Mouse (Mus musculus) liver, adult 2 months (tissue): ENCODE measurements at regions not wholly inside any gene's neighbourhood (a gene's known extent, or its start where the extent isn't known, plus 50 kb on each side); places are given as distances from the start of the nearest gene placed in this dataset.

Experiments used
- DNase-seq: peaks from one replicate; pipeline ENCODE4 v3.0.0-alpha.2; 2011; ENCODE audit warnings: low read depth, low spot score; ENCODE audit errors: extremely low read depth
- H3K27ac ChIP-seq: fragments of 200-500 bp; replicated peaks from 2 replicates; pipeline ENCODE4 v1.5.1; 2012; ENCODE audit warnings: low read depth, mild to moderate bottlenecking, control low read depth, inconsistent platforms, low read length; ENCODE audit not compliant: insufficient read depth
- H3K27me3 ChIP-seq: fragments of 200-500 bp; 2 replicates; pipeline ENCODE4 v1.6.1; 2012; ENCODE audit warnings: mild to moderate bottlenecking, moderate library complexity, low read length, inconsistent platforms; ENCODE audit not compliant: control insufficient read depth, insufficient read depth
- H3K36me3 ChIP-seq: fragments of 200-500 bp; 2 replicates; pipeline ENCODE4 v1.6.1; 2012; ENCODE audit warnings: low read length, inconsistent platforms; ENCODE audit not compliant: control insufficient read depth, insufficient read depth
- H3K4me1 ChIP-seq: fragments of 200-500 bp; 2 replicates; pipeline ENCODE4 v1.6.1; 2011; ENCODE audit warnings: low read length; ENCODE audit not compliant: control insufficient read depth, insufficient read depth
- H3K4me3 ChIP-seq: fragments of 200-500 bp; 2 replicates; pipeline ENCODE4 v1.5.1; 2011; ENCODE audit warnings: low read depth, mild to moderate bottlenecking, control low read depth, low read length, moderate library complexity; ENCODE audit not compliant: insufficient read depth
- H3K79me2 ChIP-seq: fragments of 200-500 bp; 2 replicates; pipeline ENCODE4 v1.6.1; 2012; ENCODE audit warnings: inconsistent platforms, mild to moderate bottlenecking, low read length, moderate library complexity; ENCODE audit not compliant: control insufficient read depth, insufficient read depth
- H3K9ac ChIP-seq: fragments of 200-500 bp; 2 replicates; pipeline ENCODE4 v1.6.1; 2012; ENCODE audit warnings: low read depth, mild to moderate bottlenecking, control low read depth, inconsistent platforms, low read length
- CTCF ChIP-seq: fragments of 200-500 bp; IDR thresholded peaks from 2 replicates; pipeline ENCODE4 v1.5.1; 2011; ENCODE audit warnings: low read depth, low read length, control low read depth
- POLR2A ChIP-seq: fragments of 200-500 bp; IDR thresholded peaks from 2 replicates; pipeline ENCODE4 v1.6.1; 2011; ENCODE audit warnings: low read length, control low read depth; ENCODE audit not compliant: insufficient read depth; ENCODE audit errors: extremely low read depth
- WGBS: fragments of 180-500 bp; shearing (Covaris S2); methylation state at CpG from one replicate; pipeline ENCODE4 v1.1.7; 2018; 5-methylcytosine and 5-hydroxymethylcytosine counted together

DNA sequence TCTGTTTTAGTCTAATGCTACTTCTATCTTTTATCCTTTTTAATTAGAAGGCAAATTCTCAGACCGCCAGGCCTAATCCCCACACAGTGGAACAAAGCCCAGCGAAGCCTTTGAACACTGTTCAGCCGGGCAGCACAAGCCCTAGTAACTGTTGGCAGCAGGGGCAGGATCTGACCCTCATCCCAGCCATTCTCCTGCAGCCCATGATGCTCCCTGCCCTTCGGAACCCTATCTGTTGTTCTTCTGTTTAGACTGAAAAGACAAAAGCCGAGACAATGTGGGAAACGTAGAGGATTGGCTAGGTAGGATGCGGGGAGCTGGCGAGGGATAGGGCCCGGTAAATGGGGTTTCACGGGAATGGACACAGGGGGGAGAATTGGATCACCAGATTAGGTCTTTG lies 64.6 kb upstream of the Otx2 start:
- no peak for TF ChIP-seq CTCF
- no peak for TF ChIP-seq POLR2A
- no peaks in the 10 kb centered on the region for H3K4me1 ChIP-seq
- no peaks in the 10 kb centered on the region for H3K79me2 ChIP-seq
- no peak overlapping the region for H3K27ac ChIP-seq
- no peaks in the 10 kb centered on the region for H3K36me3 ChIP-seq
- H3K4me3 ChIP-seq: no peak overlapping the region
- DNase-seq: no peak
- 78% methylated on average over 10 of the region's 10 CpGs for WGBS
- no peak overlapping the region for H3K9ac ChIP-seq
- no peaks in the 10 kb centered on the region for H3K27me3 ChIP-seq

DNA sequence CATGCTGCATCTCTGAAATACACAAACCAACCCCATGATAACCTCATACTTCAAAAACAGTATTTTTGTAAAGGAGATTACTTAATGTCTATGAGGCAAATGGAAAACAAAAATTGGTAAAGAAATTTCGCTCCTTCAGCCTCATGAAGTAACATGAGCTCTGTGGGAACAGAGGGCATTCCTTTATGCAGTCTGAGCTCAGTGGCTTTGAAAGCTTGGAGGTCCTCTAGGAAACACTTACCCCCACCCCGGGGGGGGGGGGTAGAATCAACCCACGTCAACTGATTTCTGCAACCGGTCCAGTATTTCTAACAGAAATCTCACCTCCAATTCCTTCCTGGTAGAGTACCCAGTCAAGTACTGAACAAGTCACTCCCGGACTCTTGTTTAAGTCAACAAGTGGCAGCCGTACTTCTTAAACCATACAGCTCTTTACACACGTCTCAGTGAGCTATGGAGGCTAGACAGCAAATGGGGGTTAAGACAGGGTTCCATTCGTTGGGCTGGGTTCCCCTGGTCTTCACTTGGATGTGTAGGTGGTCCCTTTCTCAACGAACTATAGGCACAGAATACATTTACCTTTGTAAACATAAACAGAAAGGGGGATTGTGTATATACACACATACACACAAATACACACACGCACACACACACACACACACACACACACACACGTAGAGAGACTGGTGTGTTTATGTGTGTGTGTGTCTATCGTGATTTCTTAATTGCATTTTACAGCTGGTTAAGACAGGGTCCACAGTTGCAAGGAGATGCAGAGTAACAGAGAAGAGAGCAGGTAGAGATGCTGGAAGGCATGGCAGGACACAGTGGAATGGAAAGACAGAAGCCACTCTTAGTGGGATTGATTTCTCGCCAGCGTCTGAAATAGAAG lies 63.6 kb upstream of the Otx2 start:
- Histone ChIP-seq H3K36me3 (no peaks in the 10 kb centered on the region), H3K4me1 (no peaks in the 10 kb centered on the region), H3K4me3 (no peak overlapping the region), H3K79me2 (no peaks in the 10 kb centered on the region), H3K9ac (no peak overlapping the region), H3K27me3 (no peaks in the 10 kb centered on the region), H3K27ac (no peak overlapping the region)
- DNase-seq: no peak
- TF ChIP-seq CTCF (no peak), POLR2A (no peak)
- 73% methylated on average over 14 of the region's 14 CpGs for WGBS

DNA sequence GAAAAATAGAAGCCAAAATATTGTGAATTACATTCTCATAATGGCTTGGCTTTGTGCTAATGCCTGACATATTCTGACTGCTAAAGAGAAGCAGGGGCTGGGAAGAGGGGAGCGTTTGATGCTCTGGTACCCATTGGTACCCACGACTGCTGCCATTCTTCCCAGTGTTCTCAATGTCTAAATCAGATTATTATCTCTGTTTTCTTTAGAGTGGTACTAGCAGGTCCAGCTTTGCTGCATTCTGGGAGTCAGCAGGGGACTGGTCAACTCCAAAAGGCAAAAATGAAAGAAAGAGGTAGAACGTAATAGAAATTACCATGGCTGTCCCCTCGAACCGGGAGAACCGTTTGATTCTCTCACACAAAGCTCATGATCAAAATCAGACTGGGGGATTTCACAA lies 62.6 kb upstream of the Otx2 start:
- H3K27me3 ChIP-seq: no peaks in the 10 kb centered on the region
- 86% methylated on average over 6 of the region's 6 CpGs for WGBS
- H3K36me3 ChIP-seq: no peaks in the 10 kb centered on the region
- no peak overlapping the region for H3K9ac ChIP-seq
- H3K4me3 ChIP-seq: no peak overlapping the region
- H3K79me2 ChIP-seq: no peaks in the 10 kb centered on the region
- TF ChIP-seq POLR2A (no peak), CTCF (no peak)
- H3K4me1 ChIP-seq: no peaks in the 10 kb centered on the region
- no peak overlapping the region for H3K27ac ChIP-seq
- no peak for DNase-seq

DNA sequence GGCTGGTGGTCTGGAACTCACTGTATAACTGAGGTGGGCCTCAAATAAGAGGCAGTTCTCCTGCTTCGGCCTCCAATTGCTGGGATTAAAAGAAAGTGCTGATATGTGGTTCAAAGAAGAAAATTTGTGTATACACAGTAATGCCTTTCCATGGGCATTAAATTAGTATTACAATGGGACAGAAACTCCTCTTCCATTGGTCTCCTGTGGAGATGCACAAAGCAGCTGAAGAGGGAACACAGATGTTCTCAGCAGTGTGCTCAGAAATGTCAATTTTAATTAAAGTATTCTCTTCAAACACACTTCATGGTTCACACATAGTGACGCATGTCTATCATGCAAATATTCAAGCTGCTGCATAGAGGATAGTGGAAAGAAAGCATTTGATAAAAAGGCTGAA lies 56.4 kb upstream of the Otx2 start:
- no peak overlapping the region for H3K4me3 ChIP-seq
- no peak overlapping the region for H3K9ac ChIP-seq
- 97% methylated on average over 2 of the region's 2 CpGs for WGBS
- H3K36me3 ChIP-seq: no peaks in the 10 kb centered on the region
- H3K27me3 ChIP-seq: no peaks in the 10 kb centered on the region
- TF ChIP-seq CTCF (no peak), POLR2A (no peak)
- no peak for DNase-seq
- no peaks in the 10 kb centered on the region for H3K79me2 ChIP-seq
- H3K27ac ChIP-seq: no peak overlapping the region
- H3K4me1 ChIP-seq: no peaks in the 10 kb centered on the region
